Mouse (Mus musculus) right cerebral cortex, postnatal 25 days (tissue): ENCODE data around the gene Eloa.
"Not testable (repeated sequence)": the region's sequence is repeated elsewhere in the genome, so short reads cannot be mapped to it uniquely, and the experiment has no call there.

Source experiments
- DNase-seq: peaks from one replicate; pipeline ENCODE4 v3.0.0; 2022

The Eloa gene

GRCm38 (mm10) chr4:136021549-136022047, at the start of gene Eloa:
Eloa (minus strand) TSS chr4:136021763.
- DNase-seq, result peak; percentile 97

- DNase-seq, result peak; percentile 51
These were observed 49.7 kb upstream of the Eloa start for GRCm38 (mm10) chr4:136071178-136071714.

DNA sequence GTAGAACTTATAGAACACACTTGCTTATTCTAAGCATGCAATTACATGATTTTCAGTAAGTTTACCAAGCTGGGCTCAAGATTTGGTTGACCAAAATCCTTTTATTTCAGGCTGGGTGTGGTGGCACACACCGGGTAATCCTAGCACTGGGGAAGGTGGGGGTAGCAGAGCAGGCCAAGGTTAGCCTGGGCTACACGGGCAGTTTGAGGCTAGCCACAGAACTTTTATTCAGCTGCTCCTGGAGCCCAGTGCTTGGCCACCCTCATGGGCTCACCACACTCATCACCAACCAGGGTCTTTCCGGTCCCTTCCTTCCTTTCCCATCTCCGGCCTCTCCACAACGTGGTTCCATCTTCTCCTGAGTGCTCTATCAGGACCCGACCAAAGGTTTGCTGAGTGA, 49.0 kb upstream of the Eloa start:
- DNase-seq, result no peak

DNA sequence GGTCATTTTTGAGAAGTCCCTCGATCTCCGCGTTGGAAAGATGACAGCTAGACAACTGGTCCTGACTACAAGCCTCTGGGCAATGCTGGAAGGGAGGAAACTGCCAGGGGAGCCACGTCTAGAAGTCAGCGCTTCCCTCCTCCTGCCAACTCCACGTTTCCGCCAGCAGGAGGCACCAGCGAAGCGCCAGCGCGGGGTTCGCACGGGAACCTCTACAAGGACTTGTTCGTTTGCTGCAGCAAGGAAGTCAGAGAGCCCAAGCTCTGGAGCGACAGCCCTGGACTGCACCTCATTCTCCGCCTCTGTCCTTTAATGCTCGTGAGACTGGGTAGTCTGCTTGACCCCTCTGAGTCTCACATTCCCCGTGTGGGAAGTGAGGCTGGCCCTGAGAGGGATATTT, 48.4 kb upstream of the Eloa start:
- DNase-seq, result peak; percentile 56

- DNase-seq, result no peak
These were observed 47.8 kb upstream of the Eloa start for GRCm38 (mm10) chr4:136069313-136069712.

DNA sequence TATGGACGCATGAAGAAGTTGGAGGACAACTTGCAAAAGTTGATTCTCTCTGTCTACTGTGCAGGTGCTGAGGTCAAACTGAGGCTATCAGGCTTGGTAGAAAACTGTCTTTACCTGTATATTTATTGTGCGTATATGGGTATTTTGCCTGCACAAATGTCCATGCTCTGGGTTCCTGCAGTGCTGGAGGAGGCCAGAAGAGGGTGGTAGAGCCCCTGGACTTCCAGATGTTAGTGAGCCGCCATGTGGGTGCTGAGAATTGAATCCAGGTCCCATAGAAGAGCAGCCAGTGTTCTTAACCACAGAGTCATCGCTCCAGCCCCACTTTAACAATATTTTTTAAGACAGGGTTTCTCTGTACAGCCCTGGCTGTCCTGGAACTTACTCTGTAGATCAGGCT, 41.6 kb upstream of the Eloa start:
- DNase-seq, result no peak

GRCm38 (mm10) chr4:136059800-136060488, 38.4 kb upstream of the Eloa start:
- DNase-seq, result not testable (repeated sequence)

DNA sequence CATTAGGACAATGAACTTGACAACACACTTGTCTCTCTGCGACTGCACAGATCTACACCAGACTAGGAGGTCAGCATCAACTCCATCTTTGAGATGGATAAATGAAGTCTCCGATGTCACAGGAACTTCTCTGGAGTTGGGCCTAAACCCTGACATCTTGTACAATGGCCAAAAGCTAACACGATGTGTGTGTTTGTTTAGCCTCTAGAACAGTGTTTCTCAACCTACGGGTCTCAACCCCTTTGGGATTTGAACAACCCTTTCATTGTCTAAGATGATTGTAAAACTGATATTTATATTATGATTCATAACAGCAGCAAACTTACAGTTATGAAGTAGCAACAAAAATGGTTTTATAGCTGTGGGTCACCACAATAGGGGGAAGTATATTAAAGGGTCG, 36.4 kb upstream of the Eloa start:
- no peak for DNase-seq

DNA sequence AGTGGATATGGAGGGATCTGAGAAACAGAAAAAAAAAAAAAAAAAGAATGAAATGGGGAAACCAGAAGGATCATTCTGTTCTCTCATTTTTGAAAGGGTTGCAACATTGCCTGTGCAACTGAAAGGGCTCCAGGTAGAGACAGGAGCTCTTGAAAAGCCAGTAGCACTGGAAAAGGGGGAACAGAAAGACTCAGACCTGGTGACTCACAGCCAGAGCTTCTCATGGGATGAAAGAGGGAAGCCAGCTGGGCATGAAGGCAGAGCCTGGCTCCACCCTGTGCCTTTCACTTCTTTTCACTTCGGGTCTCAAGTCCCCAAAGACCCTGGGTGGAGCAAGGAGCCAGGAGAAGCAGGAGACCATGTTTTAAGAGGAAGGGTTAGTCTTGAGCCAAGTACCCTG, 34.5 kb upstream of the Eloa start:
- no peak for DNase-seq

DNA sequence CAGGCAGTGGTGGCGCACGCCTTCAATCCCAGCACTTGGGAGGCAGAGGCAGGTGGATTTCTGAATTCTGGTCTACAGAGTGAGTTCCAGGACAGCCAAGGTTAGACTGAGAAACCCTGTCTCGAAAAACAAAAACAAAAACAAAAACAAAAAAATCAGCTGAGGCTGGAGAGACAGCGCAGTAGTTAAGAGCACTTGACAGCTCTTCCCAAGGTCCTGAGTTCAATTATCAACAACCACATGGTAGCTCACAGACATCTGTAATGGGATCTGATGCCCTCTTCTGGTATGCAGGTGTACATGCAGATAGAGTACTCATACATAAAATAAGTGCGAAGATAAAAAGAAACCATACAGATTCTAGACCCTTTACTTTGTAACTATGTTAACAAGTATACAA, 32.3 kb upstream of the Eloa start:
- no peak for DNase-seq

- peak; percentile 90 for DNase-seq
These were observed 31.7 kb upstream of the Eloa start, which contains the start of gene Rpl11 for GRCm38 (mm10) chr4:136053247-136053596. Rpl11 (minus strand) TSS chr4:136053428.

DNA sequence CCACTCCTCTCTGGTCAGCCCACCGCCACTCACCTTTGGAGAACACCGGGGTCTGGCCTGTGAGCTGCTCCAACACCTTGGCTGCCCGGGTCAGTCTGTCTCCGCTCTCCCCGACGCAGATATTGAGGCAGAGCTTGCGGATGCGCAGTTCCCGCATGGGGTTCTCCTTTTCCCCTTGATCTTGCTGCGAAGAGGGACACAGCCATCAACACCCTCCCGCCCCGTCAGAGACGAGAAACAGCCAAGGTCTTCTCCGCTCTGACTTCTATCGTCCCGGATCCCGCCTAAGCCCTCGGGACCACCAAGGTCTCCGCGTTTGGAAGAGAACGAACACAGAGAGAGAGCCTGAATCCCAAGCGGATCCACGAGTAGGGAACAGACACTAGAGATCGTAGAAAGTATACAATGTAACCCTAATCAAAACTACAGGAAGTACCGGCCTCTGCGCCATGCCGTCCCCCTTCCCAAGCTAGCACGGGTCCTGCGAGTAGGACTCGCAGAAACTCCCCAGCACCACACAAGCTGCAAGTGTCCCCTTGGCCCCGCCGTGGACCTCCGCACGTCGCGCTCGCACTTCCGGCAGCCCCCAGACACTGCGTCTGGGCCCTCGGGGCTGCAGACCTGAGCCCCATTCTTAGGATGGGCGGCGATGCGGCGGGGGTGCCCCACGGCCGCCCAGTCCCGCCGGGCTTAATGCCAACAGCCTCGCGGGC, 31.1 kb upstream of the Eloa start:
- DNase-seq, result peak; percentile 16

- no peak for DNase-seq
These were observed 30.5 kb upstream of the Eloa start for GRCm38 (mm10) chr4:136052060-136052459.

DNA sequence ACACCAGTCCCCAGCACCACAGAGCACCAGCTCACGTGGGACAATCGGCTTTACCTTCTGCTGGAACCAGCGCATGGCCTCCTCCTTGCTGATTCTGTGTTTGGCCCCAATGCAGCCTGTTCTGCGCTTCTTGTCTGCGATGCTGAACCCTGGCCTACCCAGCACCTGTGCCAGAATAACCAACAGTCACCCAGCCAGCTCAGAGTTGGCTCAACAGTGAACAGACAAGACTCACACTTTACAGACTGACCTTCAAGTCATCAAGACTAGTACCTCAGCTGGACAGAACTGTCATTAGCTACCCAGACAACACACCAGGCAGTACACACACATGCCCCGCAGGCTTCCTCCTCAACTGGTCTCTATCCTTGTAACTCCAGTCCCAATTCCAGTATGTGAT, 28.7 kb upstream of the Eloa start:
- DNase-seq, result no peak

- no peak for DNase-seq
These were observed 26.9 kb upstream of the Eloa start for GRCm38 (mm10) chr4:136048291-136049032.

DNA sequence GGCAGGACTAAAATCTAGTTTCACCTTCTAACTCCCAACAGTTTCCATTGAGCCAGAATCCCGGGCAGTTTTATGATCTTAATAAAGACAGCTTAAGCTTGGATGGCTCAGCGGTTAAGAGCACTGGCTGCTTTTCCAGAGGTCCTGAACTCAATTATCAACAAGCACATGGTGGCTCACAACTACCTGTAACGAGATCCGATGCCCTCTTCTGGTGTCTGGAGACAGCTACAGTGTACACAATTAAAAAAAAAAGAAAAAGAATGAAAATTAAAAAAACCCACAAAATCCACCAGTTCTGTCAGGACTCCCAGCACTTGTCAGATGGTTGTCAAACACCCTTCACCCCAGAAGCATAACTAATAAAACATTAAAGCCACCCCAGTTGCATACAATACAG, 26.1 kb upstream of the Eloa start:
- DNase-seq, result no peak

- DNase-seq, result no peak
These were observed 25.3 kb upstream of the Eloa start for GRCm38 (mm10) chr4:136046888-136047287.

DNA sequence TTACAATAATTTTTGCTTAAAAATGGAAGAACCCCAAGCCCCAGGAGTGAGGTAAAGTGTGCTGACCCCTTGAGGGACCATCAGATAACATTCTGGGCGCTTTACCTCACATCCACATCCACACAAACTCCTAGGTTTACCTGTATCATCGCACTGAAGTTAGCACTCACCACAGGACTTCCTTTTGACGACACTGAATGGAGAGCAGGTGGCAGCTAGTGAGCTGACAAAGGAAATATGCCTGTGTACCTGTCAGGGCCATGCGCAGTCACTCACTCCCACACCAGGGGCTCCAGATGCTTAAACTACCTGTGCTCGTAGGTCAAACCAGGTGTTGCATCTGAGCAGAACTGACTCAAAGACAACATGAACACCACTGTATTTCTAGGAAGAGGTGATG, 23.5 kb upstream of the Eloa start:
- DNase-seq, result no peak

DNA sequence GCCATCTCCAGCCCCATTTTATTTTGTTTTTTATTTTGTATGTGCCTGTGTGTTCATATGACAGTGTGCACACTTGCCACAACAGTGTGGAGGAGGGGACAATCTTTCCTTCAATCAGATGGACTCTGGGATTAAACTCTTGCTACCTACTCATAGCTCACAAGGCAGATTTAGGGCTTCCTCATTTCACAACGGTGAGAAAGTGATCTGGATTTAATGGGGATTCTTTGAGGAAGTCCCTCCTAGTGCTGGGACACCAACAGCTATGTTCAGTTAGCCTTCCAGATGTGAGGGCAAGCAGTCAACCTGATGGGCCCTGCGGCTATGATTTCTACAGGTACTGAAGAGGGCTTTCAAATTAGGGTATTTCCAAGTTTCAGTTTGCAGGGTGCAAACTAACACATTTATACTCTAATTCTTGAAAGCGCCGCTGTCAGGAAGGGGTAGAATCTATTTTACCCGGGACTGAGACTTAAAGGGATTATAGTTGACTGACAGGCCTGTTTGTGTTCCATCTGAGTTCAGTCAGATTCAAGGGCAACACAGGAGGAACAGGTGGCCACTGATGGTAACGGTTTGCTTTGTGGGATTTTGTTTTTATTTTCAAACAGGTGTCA, 22.3 kb upstream of the Eloa start:
- no peak for DNase-seq

DNA sequence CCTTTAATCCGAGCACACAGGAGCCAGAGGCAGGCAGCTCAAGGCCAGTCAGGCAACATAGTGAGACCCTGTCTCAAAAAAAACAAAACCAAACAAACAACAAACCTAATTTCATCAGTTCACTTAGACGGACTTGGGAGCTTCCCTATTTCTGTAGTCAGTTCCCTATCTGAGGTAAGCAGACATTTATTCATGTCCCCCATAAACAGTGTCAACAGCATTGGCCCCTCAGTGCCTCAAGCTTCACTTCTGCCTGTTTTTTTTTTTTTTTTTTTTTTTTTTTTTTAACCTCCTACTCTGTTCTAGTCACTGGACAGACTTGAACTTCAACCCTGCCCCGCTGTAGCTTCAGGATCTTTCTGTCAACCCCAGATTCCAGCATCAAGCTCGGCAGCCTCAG, 13.5 kb upstream of the Eloa start:
- no peak for DNase-seq

GRCm38 (mm10) chr4:136033231-136033630, 11.7 kb upstream of the Eloa start:
- DNase-seq, result no peak

GRCm38 (mm10) chr4:136030968-136031909, 9.7 kb upstream of the Eloa start:
- no peak for DNase-seq
